Mouse (Mus musculus): ENCODE data around the gene Fn1.

The Fn1 gene

GRCm38 (mm10) chr1:71605751-71606150 lies 47.2 kb downstream of the Fn1 start:
- no peak for DNase-seq (ENCODE audit: low spot score in 2 of 2)

DNA sequence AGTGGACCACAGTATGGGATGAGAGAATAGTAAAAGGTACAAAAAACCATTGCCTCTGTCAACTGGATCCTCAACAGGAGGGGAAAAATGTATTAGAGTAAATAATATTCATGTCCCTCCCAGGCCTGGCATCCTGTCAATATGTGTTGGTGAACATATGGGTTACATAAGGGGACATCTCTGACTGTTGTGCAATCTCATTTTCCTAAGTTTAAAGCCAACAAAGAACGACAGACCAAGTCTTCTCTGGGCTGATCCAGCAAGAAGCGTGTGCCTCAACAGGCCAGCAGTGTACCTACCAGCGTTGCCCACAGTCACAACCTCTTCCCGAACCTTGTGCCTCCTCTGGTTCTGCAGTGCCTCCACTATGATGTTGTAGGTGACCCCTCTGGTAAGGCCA lies 57.6 kb downstream of the Fn1 start:
- no peak for DNase-seq (ENCODE audit: low spot score in 2 of 2)

- no peak for DNase-seq (ENCODE audit: low spot score in 2 of 2)
Measured at GRCm38 (mm10) chr1:71594268-71594667, 58.7 kb downstream of the Fn1 start.

GRCm38 (mm10) chr1:71593184-71593583 lies 59.8 kb downstream of the Fn1 start:
- no peak for DNase-seq (ENCODE audit: low spot score in 2 of 2)

GRCm38 (mm10) chr1:71590038-71590437 lies 63.0 kb downstream of the Fn1 start:
- DNase-seq (ENCODE audit: low spot score in 2 of 2), result no peak

DNA sequence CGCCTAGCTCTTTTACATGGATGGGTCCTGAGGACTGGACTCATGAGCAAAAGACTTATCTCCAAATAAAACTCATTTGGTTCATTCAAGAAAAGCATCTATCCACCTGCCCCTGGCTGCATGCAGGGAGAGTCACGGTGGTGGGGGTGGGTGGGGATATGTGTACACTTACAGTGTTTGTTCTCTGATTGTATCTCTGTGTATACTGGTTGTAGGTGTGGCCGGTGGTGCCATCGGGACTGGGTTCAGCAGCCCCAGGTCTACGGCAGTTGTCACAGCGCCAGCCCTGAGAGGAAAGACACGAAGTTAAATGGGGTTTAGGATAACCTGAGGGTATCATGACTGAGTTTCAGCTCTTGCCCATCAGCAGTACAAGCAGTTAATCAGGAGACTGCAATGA lies 66.3 kb downstream of the Fn1 start:
- no peak for DNase-seq (ENCODE audit: low spot score in 2 of 2)

DNA sequence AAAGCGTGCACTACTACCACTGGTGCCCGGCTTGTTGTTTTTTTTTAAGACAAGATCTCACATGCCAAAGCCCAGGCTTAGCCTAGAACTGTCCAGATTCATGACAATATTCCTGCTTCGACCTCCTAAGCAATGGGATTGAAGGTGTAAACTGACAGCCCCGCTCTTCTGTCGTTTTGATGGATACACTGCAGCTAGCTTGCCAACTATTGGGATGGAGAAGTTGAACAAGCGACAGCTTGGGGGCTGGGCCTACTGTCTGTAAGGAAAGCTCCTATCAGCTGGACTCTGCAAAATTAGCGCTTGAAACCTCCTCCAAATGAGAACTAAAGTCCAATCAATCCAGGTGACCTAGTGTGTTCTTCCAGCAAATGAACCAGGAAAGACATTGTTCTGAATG lies 69.1 kb downstream of the Fn1 start:
- DNase-seq (ENCODE audit: low spot score in 2 of 2), result no peak

- no peak for DNase-seq (ENCODE audit: low spot score in 2 of 2)
Measured at GRCm38 (mm10) chr1:71583302-71583701, 69.7 kb downstream of the Fn1 start.

DNA sequence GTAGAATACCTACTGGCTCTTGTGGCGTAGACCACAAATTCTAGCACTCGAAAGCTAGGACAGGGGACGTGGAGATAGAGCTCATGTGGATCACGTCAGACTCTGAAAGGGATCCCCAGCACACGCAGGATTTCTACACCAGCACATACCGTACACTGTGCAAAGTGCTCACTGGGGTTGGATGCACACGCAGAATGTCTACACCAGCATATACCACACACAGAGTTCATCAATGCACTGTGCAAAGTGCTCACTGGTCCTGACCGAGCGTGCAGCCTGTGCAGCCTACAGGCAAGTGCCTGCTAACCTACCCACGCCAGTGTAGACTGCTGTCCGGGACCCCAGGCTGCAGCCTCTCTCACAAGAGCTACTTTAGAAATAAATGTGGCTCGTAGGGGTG lies 72.6 kb downstream of the Fn1 start:
- no peak for DNase-seq (ENCODE audit: low spot score in 2 of 2)

- DNase-seq (ENCODE audit: low spot score in 2 of 2), result no peak
Measured at GRCm38 (mm10) chr1:71579526-71579925, 73.5 kb downstream of the Fn1 start.

DNA sequence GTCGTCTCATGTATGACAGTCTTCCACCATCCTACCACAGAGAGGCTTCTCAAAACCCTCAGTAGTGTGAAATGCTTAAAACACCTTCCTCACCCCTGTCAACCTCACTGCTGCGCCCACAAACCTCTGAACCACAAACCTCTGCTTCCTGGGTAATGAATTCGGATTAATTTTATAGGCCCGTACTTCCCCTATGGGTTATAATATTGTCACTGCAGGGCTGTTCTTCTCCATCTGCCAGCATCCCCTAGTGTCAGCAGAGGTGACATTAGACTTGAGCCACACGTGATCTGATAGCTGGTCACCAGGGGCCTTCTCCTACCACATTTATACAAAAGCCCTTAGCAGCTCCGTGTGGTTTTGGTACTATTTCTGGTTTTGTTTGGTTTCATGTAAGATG lies 76.2 kb downstream of the Fn1 start:
- DNase-seq (ENCODE audit: low spot score in 2 of 2), result no peak

DNA sequence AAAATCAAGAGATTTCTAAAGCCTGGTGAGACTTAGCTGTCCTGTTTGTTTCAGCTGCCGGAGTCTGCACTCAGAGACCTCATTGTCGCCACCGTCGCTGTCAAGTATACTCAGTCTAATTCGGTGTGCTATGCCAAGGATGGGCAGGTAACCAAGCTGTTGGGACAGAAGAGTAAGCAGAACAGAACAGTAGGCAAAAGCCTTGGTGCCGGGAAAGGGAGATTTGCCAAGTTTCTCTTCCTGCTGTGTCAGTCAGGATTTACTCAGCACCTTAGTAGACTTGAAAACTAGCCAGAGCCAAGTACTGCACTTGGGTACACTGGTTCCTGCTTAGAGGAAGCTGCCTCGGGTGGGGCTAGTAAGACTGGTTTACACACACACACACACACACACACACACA lies 77.0 kb downstream of the Fn1 start:
- DNase-seq (ENCODE audit: low spot score in 2 of 2), result no peak

GRCm38 (mm10) chr1:71570116-71570515 lies 82.9 kb downstream of the Fn1 start:
- no peak for DNase-seq (ENCODE audit: low spot score in 2 of 2)

- no peak for DNase-seq (ENCODE audit: low spot score in 2 of 2)
Measured at GRCm38 (mm10) chr1:71567884-71568605, 85.0 kb downstream of the Fn1 start.

GRCm38 (mm10) chr1:71564291-71564690 lies 88.7 kb downstream of the Fn1 start:
- no peak for DNase-seq (ENCODE audit: low spot score in 2 of 2)

DNA sequence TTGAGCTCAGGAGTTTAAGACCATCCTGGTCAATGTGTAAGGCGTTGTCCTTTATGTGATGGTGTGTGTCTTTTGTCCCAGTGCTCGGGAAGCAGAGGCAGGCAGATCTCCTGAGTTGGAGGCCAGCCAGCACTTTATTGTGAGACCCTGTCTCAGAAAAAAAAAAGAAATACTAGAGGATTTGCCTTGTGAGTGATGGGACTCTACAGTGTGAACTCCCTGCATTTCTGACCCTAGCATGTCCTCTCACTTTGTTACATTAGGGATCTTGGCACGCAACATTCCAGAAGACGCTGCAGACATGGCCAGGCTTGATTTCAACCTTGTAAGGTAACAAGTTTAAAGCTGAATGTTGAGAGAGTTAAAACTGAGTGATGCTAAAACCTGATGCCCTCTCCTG lies 92.4 kb downstream of the Fn1 start:
- DNase-seq (ENCODE audit: low spot score in 2 of 2), result no peak

DNA sequence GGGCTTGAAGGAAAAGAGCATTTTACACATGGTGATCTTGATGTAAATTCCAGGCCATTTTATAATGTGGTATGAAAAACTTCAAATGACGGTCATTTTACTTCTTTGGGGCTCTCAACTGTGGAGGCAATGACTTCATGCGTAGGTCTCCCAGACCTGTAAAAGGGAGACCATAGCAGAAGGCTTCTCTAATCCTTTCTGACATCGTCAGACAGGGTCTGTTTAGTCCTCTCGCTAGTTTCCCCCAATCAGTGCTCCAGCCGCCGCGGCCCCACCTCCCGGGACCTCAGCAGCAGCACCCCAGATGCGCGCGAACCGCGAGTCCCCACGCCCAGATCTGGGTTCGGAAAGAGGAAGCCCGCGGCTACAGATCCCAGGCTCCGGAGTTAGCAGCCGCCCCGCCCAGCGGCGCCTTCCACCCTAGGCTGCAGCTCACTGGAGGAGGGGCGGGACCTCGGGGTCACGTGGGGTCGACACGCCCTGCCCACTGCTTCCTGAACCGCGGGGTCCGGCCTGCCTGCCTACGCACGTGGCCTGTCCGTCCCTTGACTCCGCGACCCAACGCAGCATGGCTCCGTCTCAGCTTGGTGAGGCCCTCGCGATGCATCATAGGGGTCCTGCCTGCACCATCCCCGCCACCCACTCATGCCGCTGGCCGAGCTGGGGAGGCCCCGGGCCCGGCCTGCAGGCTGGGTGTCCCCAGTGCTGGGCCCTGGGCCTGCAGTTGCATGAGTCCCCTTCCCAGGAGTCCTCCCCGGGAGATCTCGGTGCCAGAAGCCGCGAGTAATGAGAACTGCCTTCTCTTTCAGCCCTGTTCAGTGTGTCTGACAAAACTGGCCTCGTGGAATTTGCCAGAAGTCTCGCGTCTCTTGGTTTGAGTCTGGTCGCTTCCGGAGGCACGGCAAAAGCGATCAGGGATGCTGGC lies 96.0 kb downstream of the Fn1 start, which contains the start of gene Atic:
Gene Atic, plus strand, starts transcription at position 463 of the 925 bp plus-strand sequence.
- DNase-seq (ENCODE audit: low spot score in 2 of 2), result peak; percentile 90 to 91

- no peak for DNase-seq (ENCODE audit: low spot score in 2 of 2)
Measured at GRCm38 (mm10) chr1:71550626-71551195, 102.3 kb downstream of the Fn1 start.

DNA sequence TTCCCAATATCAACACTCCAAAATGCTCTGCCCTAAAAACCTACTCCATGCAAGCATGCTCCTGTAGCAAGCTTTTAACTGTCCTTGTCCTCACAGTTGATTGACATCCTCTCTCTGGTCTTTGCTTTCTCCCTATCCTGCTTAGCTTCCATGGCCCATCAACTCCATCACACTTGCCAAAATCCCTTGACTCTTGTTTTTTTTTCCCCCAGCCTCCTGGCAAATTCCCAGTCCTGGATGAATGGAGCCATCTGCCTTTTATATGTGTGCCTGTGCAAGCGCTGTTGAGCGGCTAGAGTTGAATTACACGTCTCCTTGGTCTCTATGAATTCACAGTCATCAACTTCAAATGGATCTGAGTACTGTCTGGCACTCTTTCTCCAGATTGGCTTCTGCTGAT lies 112.6 kb downstream of the Fn1 start:
- no peak for DNase-seq (ENCODE audit: low spot score in 2 of 2)

DNA sequence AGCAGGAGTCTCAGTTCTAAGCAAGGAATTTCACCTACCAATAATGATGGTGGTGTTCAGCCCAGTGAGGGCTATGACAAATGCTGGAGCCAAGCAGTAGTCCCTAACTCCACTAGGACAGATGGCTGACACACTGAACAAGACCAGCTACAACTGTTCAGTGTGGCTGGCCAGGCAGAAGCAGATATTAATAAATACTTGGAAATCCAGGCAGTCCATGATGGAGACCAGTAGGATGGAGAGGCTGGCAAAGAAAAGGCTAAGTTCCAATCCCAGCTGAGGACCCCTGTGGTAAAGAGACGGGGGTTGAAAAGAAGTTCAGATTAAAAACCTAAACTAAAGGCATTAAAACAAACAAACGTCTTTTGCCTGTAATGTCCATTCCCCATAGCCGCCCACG lies 113.4 kb downstream of the Fn1 start:
- no peak for DNase-seq (ENCODE audit: low spot score in 2 of 2)
